Mouse (Mus musculus) hindbrain, postnatal 0 days (tissue): ENCODE data around the gene Ano6. TPM values are rescaled to one million over a fixed set of nuclear protein-coding genes. Genes with fewer than 3 reads are reported as not detected.
A peak's percentile ranks its signal among the peaks of the same experiment; 100 is the strongest.

Experiments used
- ATAC-seq: fragments of 200-750 bp; cut with Nextera tagmentation; 2 replicates; pipeline ENCODE4 v1.8.0; 2017; ENCODE audit warnings: mild to moderate bottlenecking, moderate TSS enrichment, moderate library complexity
- DNase-seq: peaks from one replicate; pipeline ENCODE4 v3.0.0-alpha.2; 2015; ENCODE audit warnings: low spot score
- H3K27ac ChIP-seq: fragments of 300-500 bp; sonication (generic); 2 replicates; pipeline ENCODE4 v1.5.1; 2014; ENCODE audit warnings: mild to moderate bottlenecking
- H3K27me3 ChIP-seq: fragments of 300-500 bp; sonication (generic); 2 replicates; pipeline ENCODE4 v1.6.1; 2014; ENCODE audit warnings: low read length, mixed read lengths; ENCODE audit not compliant: insufficient read depth
- H3K36me3 ChIP-seq: fragments of 300-500 bp; sonication (generic); 2 replicates; pipeline ENCODE4 v1.6.1; 2014; ENCODE audit warnings: low read length, mixed read lengths; ENCODE audit not compliant: insufficient read depth
- H3K4me1 ChIP-seq: fragments of 300-500 bp; sonication (generic); 2 replicates; pipeline ENCODE4 v1.6.1; 2014; ENCODE audit warnings: antibody characterized with exemption, low read length, mixed read lengths; ENCODE audit not compliant: insufficient read depth
- H3K4me2 ChIP-seq: fragments of 300-500 bp; sonication (generic); 2 replicates; pipeline ENCODE4 v1.6.1; 2014; ENCODE audit warnings: low read depth, mild to moderate bottlenecking, low read length, moderate library complexity, mixed read lengths
- H3K4me3 ChIP-seq: fragments of 300-500 bp; sonication (generic); 2 replicates; pipeline ENCODE4 v1.5.1; 2014; ENCODE audit warnings: low read length
- H3K9ac ChIP-seq: fragments of 300-500 bp; sonication (generic); replicated peaks from 2 replicates; pipeline ENCODE4 v1.6.1; 2014; ENCODE audit warnings: mild to moderate bottlenecking, low read length, moderate library complexity, mixed read lengths
- H3K9me3 ChIP-seq: fragments of 300-500 bp; sonication (generic); 2 replicates; pipeline ENCODE4 v1.6.1; 2016; ENCODE audit warnings: low read length, mixed read lengths
- CTCF ChIP-seq: IDR thresholded peaks from 2 replicates; pipeline ENCODE4 v1.5.1; 2016; ENCODE audit warnings: antibody characterized with exemption, control low read depth, low read depth
- WGBS: fragments of 180-500 bp; shearing (Covaris S2); extraction: QIAGEN DNeasy Blood & Tissue Kit; methylation state at CpG from one replicate; pipeline ENCODE4 v1.1.7; 2014; 5-methylcytosine and 5-hydroxymethylcytosine counted together
- polyA plus RNA-seq: library from polyadenylated mRNA; unstranded; fragments of >200 nt; fragmentation: Nextera tagmentation; extraction: Ambion mirVana; gene quantifications from 2 replicates; pipeline ENCODE4 v1.2.1, GENCODE M21; 2015
- total RNA-seq: library from RNA; depleted of rRNA; stranded (reverse); fragments of >200 nt; gene quantifications from 2 replicates; pipeline ENCODE4 v1.2.3, GENCODE M21; 2014

Ano6 gene
- total and polyA plus RNA-seq, 2 experiments from 2014 or later: 19.2 to 34.3 TPM

GRCm38 (mm10) chr15:95907909-95908308, 117.3 kb downstream of the Ano6 start:
- DNase-seq (no peak), ATAC-seq (no peak)
- Histone ChIP-seq H3K9me3 (no peaks in the 10 kb centered on the region), H3K36me3 (no peaks in the 10 kb centered on the region), H3K4me2 (no peak overlapping the region), H3K27ac (no peak overlapping the region), H3K4me1 (peaks cover 4% of the 10 kb centered on the region; the same call in 1 of the 2 replicates), H3K9ac (no peak overlapping the region), H3K4me3 (no peak overlapping the region), H3K27me3 (no peaks in the 10 kb centered on the region)
- TF ChIP-seq CTCF: no peak
- WGBS: 91% methylated on average over 1 of the region's 1 CpGs

- H3K4me3 ChIP-seq: no peak overlapping the region
- 65% methylated on average over 3 of the region's 3 CpGs for whole genome bisulfite sequencing
- no peak overlapping the region for H3K9ac ChIP-seq
- no peaks in the 10 kb centered on the region for H3K27me3 ChIP-seq
- no peaks in the 10 kb centered on the region; the same call in 1 of the 2 replicates for H3K36me3 ChIP-seq
- no peak overlapping the region for H3K4me2 ChIP-seq
- no peak overlapping the region for H3K27ac ChIP-seq
- ATAC-seq (no peak), DNase-seq (no peak)
- no peak for TF ChIP-seq CTCF
- H3K9me3 ChIP-seq: no peaks in the 10 kb centered on the region
- peaks cover 4% of the 10 kb centered on the region; the same call in 1 of the 2 replicates for H3K4me1 ChIP-seq
These were observed 119.6 kb downstream of the Ano6 start for GRCm38 (mm10) chr15:95910099-95910780.

- no peaks in the 10 kb centered on the region for H3K9me3 ChIP-seq
- H3K4me2 ChIP-seq: no peak overlapping the region
- H3K27me3 ChIP-seq: no peaks in the 10 kb centered on the region
- ATAC-seq (no peak), DNase-seq (no peak)
- H3K27ac ChIP-seq: no peak overlapping the region
- H3K9ac ChIP-seq: no peak overlapping the region
- WGBS: 88% methylated on average over 3 of the region's 3 CpGs
- TF ChIP-seq CTCF: no peak
- no peaks in the 10 kb centered on the region; the same call in 1 of the 2 replicates for H3K36me3 ChIP-seq
- no peak overlapping the region for H3K4me3 ChIP-seq
- H3K4me1 ChIP-seq: no peaks in the 10 kb centered on the region
These were observed 124.3 kb downstream of the Ano6 start for GRCm38 (mm10) chr15:95914963-95915362.

GRCm38 (mm10) chr15:95915477-95915876, 124.8 kb downstream of the Ano6 start:
- WGBS: 94% methylated on average over 3 of the region's 3 CpGs
- no peak for TF ChIP-seq CTCF
- Histone ChIP-seq H3K27ac (no peak overlapping the region), H3K9me3 (no peaks in the 10 kb centered on the region), H3K4me3 (no peak overlapping the region), H3K9ac (no peak overlapping the region), H3K36me3 (no peaks in the 10 kb centered on the region; the same call in 1 of the 2 replicates), H3K4me2 (no peak overlapping the region), H3K27me3 (no peaks in the 10 kb centered on the region), H3K4me1 (no peaks in the 10 kb centered on the region)
- no peak for ATAC-seq
- no peak for DNase-seq

GRCm38 (mm10) chr15:95917330-95917729, 126.7 kb downstream of the Ano6 start:
- no peak for ATAC-seq
- WGBS: 88% methylated on average over 3 of the region's 3 CpGs
- Histone ChIP-seq H3K36me3 (no peaks in the 10 kb centered on the region; the same call in 1 of the 2 replicates), H3K4me3 (no peak overlapping the region), H3K9me3 (no peaks in the 10 kb centered on the region), H3K4me2 (no peak overlapping the region), H3K27me3 (no peaks in the 10 kb centered on the region), H3K27ac (no peak overlapping the region), H3K9ac (no peak overlapping the region), H3K4me1 (no peaks in the 10 kb centered on the region)
- no peak for TF ChIP-seq CTCF
- no peak for DNase-seq

GRCm38 (mm10) chr15:95920047-95920446, 129.4 kb downstream of the Ano6 start:
- Histone ChIP-seq H3K36me3 (no peaks in the 10 kb centered on the region), H3K27ac (peak overlapping the region; percentile 54; the same call in 1 of the 2 replicates), H3K4me2 (no peak overlapping the region), H3K4me1 (no peaks in the 10 kb centered on the region), H3K9ac (no peak overlapping the region), H3K9me3 (no peaks in the 10 kb centered on the region), H3K4me3 (no peak overlapping the region), H3K27me3 (no peaks in the 10 kb centered on the region)
- TF ChIP-seq CTCF: no peak
- DNase-seq (peak; percentile 62), ATAC-seq (peak; percentile 47; the same call in 1 of the 2 replicates)
- WGBS: 37% methylated on average over 9 of the region's 9 CpGs

- H3K9me3 ChIP-seq: no peaks in the 10 kb centered on the region
- no peaks in the 10 kb centered on the region for H3K27me3 ChIP-seq
- DNase-seq (no peak), ATAC-seq (no peak)
- WGBS: 90% methylated on average over 3 of the region's 3 CpGs
- no peaks in the 10 kb centered on the region for H3K4me1 ChIP-seq
- no peak overlapping the region for H3K27ac ChIP-seq
- no peak overlapping the region for H3K9ac ChIP-seq
- H3K4me2 ChIP-seq: no peak overlapping the region
- no peaks in the 10 kb centered on the region for H3K36me3 ChIP-seq
- no peak for TF ChIP-seq CTCF
- H3K4me3 ChIP-seq: no peak overlapping the region
These were observed 130.4 kb downstream of the Ano6 start for GRCm38 (mm10) chr15:95921072-95921471.
